Mouse (Mus musculus) thymus, postnatal 14 days (tissue): ENCODE measurements around the gene Cmtm1.
A peak's percentile ranks its signal among the peaks of the same experiment; 100 is the strongest.
"Not testable (repeated sequence)": the region's sequence is repeated elsewhere in the genome, so short reads cannot be mapped to it uniquely, and the experiment has no call there.

ENCODE experiments used
- DNase-seq: peaks from one replicate; pipeline ENCODE4 v3.0.0; 2021

The Cmtm1 gene

DNA sequence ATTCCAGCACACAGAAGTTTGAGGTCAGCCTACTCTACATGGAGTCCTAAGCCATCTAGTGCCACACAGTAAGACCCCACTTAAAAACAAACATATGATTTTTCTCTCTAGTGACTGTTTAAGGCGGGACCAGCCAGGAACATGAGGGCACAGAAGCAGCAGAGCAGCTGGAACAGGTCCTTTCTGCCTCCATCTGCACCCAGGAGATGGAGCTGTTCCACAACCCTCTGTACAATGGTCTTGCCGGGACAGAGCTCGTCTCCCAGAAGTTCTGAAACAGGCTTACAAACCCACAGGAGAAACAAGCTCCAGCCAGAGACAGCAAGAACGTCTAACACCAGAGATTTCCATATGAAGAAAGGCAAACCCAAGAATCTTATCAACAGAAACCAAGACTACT is 3.4 kb upstream of the Cmtm1 start:
- no peak for DNase-seq

GRCm38 (mm10) chr8:104312023-104312422 is 2.1 kb upstream of the Cmtm1 start:
- DNase-seq, result not testable (repeated sequence)

- not testable (repeated sequence) for DNase-seq
Measured at GRCm38 (mm10) chr8:104308341-104308740, 1.6 kb downstream of the Cmtm1 start.

DNA sequence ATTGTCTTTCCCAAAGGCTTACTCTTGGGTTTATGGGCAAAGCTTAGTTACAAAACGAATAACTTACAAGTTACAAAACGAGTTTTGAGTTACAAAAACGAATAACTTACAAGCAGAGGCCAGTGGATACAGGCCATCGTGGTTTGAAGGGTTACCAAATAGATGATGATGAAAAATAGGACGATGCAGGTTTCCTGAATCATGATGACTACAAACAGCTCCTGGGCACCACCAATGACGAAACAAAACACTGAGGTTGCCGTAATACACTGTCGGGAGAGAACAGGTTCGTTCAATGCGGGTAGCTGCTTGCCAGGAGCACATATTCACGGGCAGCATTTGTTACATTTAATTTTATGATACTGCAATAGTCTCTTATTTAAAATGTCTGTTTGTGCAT is 5.0 kb downstream of the Cmtm1 start:
- DNase-seq, result no peak

DNA sequence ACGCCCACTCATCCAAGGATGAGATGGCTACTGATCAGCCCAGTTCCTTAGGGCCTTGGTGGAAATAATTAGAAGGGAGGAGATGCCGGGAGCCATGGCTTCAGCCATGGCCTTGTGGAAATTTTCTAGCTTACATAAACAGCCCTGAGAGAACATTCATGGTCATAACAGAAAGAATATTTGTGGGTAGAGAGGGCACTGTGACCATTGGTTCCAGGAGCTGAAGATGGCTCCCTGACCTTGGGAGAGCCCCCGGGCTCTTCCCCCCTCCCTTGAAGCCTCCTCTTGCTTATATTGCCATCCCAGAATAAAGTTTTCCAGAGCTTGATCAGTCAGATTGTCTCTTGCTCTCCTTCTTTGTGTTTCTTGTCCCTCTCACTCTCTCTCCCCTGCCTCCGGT is 7.4 kb downstream of the Cmtm1 start:
- not testable (repeated sequence) for DNase-seq

- not testable (repeated sequence) for DNase-seq
Measured at GRCm38 (mm10) chr8:104301577-104301976, 8.4 kb downstream of the Cmtm1 start.

DNA sequence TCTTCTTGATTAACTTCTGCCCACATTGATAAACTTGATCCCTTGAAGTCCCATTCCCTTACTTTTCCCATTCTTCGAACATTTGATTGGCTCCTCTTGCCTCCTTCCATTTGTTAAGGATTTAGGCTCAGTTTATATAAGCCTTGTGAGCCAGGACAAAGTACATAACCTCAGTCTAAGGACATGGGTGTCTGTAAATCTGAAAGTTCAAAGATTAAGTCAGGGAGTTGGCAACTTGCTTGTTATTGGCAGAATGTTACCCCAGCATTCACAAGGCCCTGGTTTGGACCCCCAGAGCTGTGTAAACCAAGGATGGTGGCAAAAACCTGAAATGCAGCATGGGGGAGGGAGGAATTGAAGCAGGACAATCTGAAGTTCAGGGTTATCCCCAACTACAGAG is 15.5 kb downstream of the Cmtm1 start:
- no peak for DNase-seq

GRCm38 (mm10) chr8:104293081-104293480 is 16.9 kb downstream of the Cmtm1 start, which contains the start of gene Cmtm2a:
Cmtm2a (minus strand) TSS chr8:104293181.
- DNase-seq, result not testable (repeated sequence)

- no peak for DNase-seq
Measured at GRCm38 (mm10) chr8:104268937-104269440, 41.0 kb downstream of the Cmtm1 start.

DNA sequence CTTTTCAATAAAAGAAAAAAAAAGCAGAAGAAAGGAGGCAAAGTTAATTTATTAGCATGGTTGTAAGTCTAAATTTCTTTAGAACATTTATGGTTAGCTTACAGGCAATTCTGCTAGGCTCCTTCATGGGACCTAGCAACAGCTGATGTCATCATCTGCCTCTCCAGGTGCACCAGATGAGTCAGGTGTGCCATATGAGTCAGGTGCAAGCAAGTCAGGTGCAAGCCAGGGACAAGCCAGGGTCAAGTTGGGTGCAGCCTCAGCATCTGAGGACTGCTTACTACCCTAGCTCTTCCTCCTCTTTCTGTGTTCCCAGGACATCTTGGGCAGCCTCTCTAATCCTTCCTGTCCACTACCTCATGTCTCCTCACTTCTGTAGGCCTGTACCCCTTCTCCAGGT is 41.6 kb downstream of the Cmtm1 start:
- no peak for DNase-seq

- not testable (repeated sequence) for DNase-seq
Measured at GRCm38 (mm10) chr8:104264271-104264935, 45.5 kb downstream of the Cmtm1 start.

GRCm38 (mm10) chr8:104261802-104262201 is 48.1 kb downstream of the Cmtm1 start:
- DNase-seq, result not testable (repeated sequence)

GRCm38 (mm10) chr8:104253016-104253415 is 56.9 kb downstream of the Cmtm1 start:
- peak; percentile 64 for DNase-seq

DNA sequence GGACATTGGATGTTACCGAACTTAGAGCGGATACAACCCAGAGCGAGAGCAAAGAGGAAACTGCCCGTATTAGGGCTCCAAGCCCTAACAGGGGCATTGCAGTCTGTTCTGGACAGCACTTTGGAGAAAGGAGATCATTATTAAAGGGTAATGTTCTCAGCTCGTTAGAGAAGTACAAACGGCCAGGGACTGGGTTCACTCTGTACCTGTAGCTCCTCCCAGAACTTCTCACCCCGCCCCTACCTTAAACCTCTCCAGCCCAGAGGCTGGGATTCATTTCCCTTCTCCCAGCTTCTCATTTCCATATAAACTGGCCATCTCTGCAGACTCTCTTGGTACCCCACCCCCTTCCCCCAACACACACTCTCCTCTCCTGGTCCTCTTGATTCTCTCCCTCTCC is 58.5 kb downstream of the Cmtm1 start:
- peak; percentile 24 for DNase-seq

DNA sequence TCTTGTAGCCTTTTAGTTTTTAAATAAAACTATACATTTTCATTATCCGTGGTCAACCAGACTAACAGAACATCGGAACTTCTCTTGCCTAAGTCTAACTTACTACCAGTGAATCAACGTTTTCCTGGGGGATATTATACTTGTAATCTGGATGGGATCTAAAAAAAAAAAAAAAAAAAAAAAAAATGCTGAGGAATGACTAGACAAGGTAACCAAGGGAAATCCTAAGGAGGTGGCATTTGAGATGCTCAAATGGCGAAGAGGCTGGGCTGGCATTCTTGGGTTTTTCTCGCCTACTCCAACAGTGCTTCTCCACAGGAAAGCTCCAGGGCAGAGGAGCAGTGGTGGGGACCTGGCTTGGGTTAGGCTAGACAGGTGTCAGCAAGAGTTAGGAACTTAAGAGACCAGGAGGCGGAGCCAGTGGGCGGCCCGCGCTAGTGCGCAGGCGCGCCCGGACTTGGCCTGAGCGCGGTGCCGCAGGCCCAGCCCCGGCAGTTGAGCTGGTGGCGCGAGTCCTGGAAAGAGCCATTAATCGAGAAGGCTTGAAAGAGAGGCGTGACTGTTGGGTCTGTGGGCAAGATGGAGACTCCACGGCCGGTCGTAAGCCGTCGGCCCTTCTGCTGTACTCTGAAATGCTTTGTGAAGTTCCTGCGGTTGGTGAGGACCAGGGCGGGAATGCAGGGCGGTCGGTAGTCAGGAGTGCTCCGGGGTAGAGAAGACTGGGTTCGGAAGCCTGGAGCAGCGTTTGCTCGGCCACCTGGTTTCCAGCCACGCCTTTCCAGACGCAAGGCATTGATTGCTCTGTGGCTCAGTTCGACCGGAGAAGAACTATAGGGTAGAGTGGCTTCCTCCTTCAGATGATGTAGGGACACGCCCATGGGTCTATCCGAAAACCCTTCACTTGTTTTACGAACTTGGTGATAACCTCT is 59.2 kb downstream of the Cmtm1 start, which contains the start of gene Cklf:
Gene Cklf (plus strand): TSS at position 423 of the 929 bp plus-strand sequence.
- peak; percentile 89 for DNase-seq

- DNase-seq, result no peak
Measured at GRCm38 (mm10) chr8:104249442-104249996, 60.4 kb downstream of the Cmtm1 start.

DNA sequence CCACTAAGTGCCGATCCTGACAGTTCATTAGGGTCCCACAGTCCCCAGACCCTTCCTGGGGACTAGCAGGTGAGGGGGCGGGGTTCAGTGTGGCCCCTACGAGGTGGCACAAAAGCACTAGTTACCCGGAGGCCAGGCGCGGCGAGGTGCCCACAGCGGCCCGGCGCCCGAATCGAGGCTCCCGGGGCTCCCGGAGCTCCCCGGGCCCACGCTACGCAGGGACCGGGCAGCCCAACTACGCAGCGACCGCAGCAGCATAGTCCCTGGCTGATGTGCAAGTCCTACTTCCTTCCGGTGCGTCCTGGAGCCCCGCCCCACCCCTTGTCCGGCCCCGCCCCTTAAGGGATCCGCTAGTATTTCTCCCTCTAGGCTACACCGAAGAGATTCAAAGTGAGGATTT is 61.7 kb downstream of the Cmtm1 start, which contains the start of gene Tk2:
Gene Tk2 (minus strand): TSS at position 283 of the 400 bp plus-strand sequence.
- peak; percentile 85 for DNase-seq

- peak; percentile 59 for DNase-seq
Measured at GRCm38 (mm10) chr8:104247908-104248275, 62.1 kb downstream of the Cmtm1 start.

GRCm38 (mm10) chr8:104247054-104247907 is 62.7 kb downstream of the Cmtm1 start:
- peak; percentile 59 for DNase-seq

- DNase-seq, result no peak
Measured at GRCm38 (mm10) chr8:104246621-104247020, 63.3 kb downstream of the Cmtm1 start.
